ENCODE assay signal across 16 mouse cellular contexts in genomic region chr4:35551988-35552387, GRCm38 (mm10).
"Had no signal": no experiment of that assay in that cellular context is flagged by ENCODE, and none has a peak within 500 bp of the region (broad histone marks: within the 10 kb centered on the region; RNA-seq: fewer than 3 reads in every experiment).

No protein-coding gene starts in this region.

- DNase-seq: kidney, adult 8-10 months; kidney, postnatal 25 days; layer of hippocampus, adult 9-11 months; layer of hippocampus, postnatal 36 days; left cerebral cortex, postnatal 4 days; lung, adult 18-20 months; lung, postnatal 4 days; right cerebral cortex, postnatal 4 days; spleen, adult 18-20 months; thymus, adult 18-20 months; thymus, postnatal 14 days had no signal

- H3K9ac ChIP-seq: limb, embryonic 13.5 days; liver, embryonic 14.5 days; neural tube, embryonic 12.5 days had no signal

- H3K4me2 ChIP-seq: limb, embryonic 13.5 days; midbrain, embryonic 11.5 days; neural tube, embryonic 12.5 days had no signal

- ATAC-seq: intestine, postnatal 0 days had no signal

- H3K9me3 ChIP-seq: limb, embryonic 13.5 days; neural tube, embryonic 12.5 days had no signal

- H3K27me3 ChIP-seq: limb, embryonic 13.5 days; neural tube, embryonic 12.5 days had no signal

- H3K36me3 ChIP-seq: limb, embryonic 13.5 days; neural tube, embryonic 12.5 days had no signal

- H3K27ac ChIP-seq: limb, embryonic 13.5 days; liver, embryonic 14.5 days; neural tube, embryonic 12.5 days had no signal

- H3K4me3 ChIP-seq: limb, embryonic 13.5 days; neural tube, embryonic 12.5 days had no signal

- H3K4me1 ChIP-seq: limb, embryonic 13.5 days; neural tube, embryonic 12.5 days had no signal
